Mouse (Mus musculus) C2C12 (cell line): Measurements from ENCODE around the gene Fam117a.

Source experiments
- CTCF ChIP-seq: IDR thresholded peaks from one replicate; pipeline ENCODE4 v1.5.1; 2011; ENCODE audit not compliant: control insufficient read depth, insufficient read depth, insufficient read length
- MAX ChIP-seq: IDR thresholded peaks from one replicate; pipeline ENCODE4 v1.6.1; 2011; ENCODE audit warnings: mild to moderate bottlenecking, control low read depth
- MYOG ChIP-seq: IDR thresholded peaks from one replicate; pipeline ENCODE4 v1.6.1; 2011; ENCODE audit not compliant: control insufficient read depth, insufficient read length; ENCODE audit errors: extremely low read depth
- USF1 ChIP-seq: IDR thresholded peaks from one replicate; pipeline ENCODE4 v1.6.1; 2011; ENCODE audit warnings: low read depth, mild to moderate bottlenecking, control low read depth, moderate library complexity

GRCm38 (mm10) chr11:95350960-95351359 is 14.1 kb downstream of the Fam117a start:
- TF ChIP-seq MAX (no peak), CTCF (no peak), MYOG (no peak), USF1 (no peak)
